Mouse (Mus musculus): ENCODE data around the gene Vmn1r91.
"Not testable (repeated sequence)": the region's sequence is repeated elsewhere in the genome, so short reads cannot be mapped to it uniquely, and the experiment has no call there.

Vmn1r91 gene

DNA sequence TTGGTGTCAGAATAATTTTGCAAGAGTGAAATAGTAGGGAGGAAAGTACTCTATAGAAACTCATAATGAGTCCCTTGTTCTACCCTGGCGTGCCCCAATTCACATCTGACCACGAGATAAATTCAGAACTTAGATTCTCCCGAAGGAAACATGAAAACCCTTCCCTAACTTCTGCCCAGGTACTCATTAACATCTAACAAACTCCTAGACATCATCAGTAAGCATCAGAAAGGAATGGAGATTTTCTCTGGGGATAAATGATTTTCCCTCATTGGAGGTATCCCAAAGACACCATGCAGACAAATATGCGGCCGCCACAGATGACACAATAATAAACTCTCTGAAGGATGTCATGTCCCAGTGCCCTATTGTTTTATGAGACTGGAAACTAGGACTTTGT, at the start of gene Vmn1r91:
TSS of gene Vmn1r91 (plus strand) at position 301 of the 400 bp plus-strand sequence.
- DNase-seq: not testable (repeated sequence)

DNA sequence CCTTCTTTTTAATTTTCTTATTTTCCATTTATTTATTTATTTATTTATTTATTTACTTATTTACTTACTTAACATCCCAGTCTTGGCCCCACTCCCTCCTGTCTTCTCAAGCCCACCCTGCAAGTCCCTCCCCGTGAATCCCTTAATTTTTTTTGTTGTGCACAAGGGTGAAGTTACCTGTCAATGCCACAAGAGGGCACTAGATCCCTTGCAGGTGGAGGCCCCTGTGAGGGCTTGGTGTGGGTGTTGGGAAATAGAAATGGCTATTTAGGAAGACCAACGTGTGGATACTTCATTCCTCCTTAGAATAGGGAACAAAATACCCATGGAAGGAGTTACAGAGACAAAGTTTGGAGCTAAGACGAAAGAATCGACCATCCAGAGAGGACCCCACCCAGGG, 35.4 kb upstream of the Vmn1r91 start:
- not testable (repeated sequence) for DNase-seq

DNA sequence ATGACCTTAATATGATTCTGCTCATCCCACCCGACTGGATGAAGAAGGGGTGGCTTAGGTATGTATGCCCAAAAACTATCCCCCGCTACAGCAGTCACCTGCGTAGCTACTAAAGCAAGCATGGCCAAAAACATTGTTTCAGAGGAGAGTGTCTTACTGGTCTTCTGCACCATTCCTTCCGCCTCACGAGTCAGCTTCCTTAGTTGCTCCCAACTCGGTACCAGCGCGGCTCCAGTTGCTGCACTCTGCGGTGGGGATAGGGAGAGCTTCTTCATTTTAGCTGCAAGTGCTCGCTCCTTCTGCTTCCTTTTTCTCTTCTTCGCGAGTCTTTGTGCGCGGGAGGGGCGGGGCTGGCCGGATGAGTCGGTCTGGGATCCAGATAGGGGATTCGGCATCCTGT, 21.4 kb upstream of the Vmn1r91 start:
- not testable (repeated sequence) for DNase-seq

DNA sequence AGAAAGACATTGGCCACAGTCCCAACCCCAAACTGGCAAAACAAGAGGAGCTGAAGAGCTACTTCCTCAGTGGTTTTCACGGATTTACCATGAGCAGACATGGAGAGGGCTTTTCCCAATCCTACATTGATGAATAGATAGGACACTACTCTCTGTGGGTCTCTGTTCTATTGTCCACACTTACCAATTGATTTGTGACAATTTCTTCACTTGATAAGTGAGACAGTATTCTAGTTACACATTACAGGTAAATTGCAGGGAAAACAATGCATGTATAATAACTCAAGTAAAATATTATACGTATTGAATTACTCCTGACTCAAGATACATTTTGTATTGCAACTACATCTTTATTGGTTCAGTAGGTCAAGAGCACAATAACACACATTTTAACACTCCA, 23.0 kb downstream of the Vmn1r91 start, which contains the start of gene Gm16442:
TSS of gene Gm16442 (minus strand) at position 101 of the 400 bp plus-strand sequence.
- DNase-seq: not testable (repeated sequence)

DNA sequence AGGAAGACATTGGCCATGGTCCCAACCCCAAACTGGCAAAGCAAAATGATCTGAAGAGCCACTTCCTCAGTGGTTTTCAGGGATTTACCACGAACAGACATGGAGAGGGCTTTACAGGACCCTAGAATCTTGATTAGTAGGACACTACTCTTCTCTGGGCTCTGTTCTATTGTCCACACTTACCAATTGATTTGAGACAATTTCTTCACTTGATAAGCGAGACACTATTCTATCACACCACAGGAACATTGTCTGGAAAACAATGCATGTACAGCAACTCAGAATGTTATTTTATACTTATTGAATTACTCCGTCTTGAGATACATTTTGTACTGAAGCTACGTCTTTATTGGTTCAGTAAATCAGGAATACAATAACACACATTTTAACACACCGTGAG, 39.5 kb downstream of the Vmn1r91 start, which contains the start of gene Vmn1r93:
TSS of gene Vmn1r93 (minus strand) at position 101 of the 400 bp plus-strand sequence.
- DNase-seq: not testable (repeated sequence)
